Mouse (Mus musculus): ENCODE data around the gene Mpzl2. TPM values are rescaled to one million over a fixed set of nuclear protein-coding genes. Genes with fewer than 3 reads are reported as not detected.

The Mpzl2 gene
- polyA plus RNA-seq, 1 experiment from 2014 or later: 11.6 TPM

- Histone ChIP-seq H3K4me2 (ENCODE audit: low read depth, severe bottlenecking) (peak overlapping the region; percentile 15; the same call in 1 of the 2 replicates), H3K4me1 (ENCODE audit: control insufficient read depth, insufficient read depth, low read length) (peaks cover 17% of the 10 kb centered on the region), H3K36me3 (ENCODE audit: control insufficient read depth, insufficient read depth, low read length) (no peaks in the 10 kb centered on the region), H3K9ac (ENCODE audit: low read length) (no peak overlapping the region), H3K4me3 (ENCODE audit: low read depth, low read length) (no peak overlapping the region), H3K27ac (replicated peaks; ENCODE audit: low read depth, low read length) (no peak overlapping the region), H3K9me3 (ENCODE audit: control insufficient read depth, low read length) (no peaks in the 10 kb centered on the region), H3K27me3 (ENCODE audit: control insufficient read depth, insufficient read depth, low read length) (0 out of 2 replicates have a peak, but pooled peaks cover 5% of the 10 kb centered on the region)
- ATAC-seq (ENCODE audit: insufficient number of reproducible peaks, low FRiP score, low TSS enrichment, low read depth) (no peak), DNase-seq (ENCODE audit: low spot score) (peak; percentile 21)
- 15% methylated on average over 14 of the region's 14 CpGs for WGBS
Measured at GRCm38 (mm10) chr9:45040066-45040845, 657 bp downstream of the Mpzl2 start.

GRCm38 (mm10) chr9:45041131-45041838 lies 1.7 kb downstream of the Mpzl2 start:
- no peak overlapping the region for H3K4me3 ChIP-seq (ENCODE audit: low read depth, low read length)
- H3K9ac ChIP-seq (ENCODE audit: low read length): no peak overlapping the region
- no peak overlapping the region for H3K27ac ChIP-seq (replicated peaks; ENCODE audit: low read depth, low read length)
- 42% methylated on average over 17 of the region's 17 CpGs for WGBS
- H3K4me1 ChIP-seq (ENCODE audit: control insufficient read depth, insufficient read depth, low read length): peaks cover 17% of the 10 kb centered on the region
- H3K27me3 ChIP-seq (ENCODE audit: control insufficient read depth, insufficient read depth, low read length): 0 out of 2 replicates have a peak, but pooled peaks cover 5% of the 10 kb centered on the region
- H3K9me3 ChIP-seq (ENCODE audit: control insufficient read depth, low read length): no peaks in the 10 kb centered on the region
- H3K36me3 ChIP-seq (ENCODE audit: control insufficient read depth, insufficient read depth, low read length): no peaks in the 10 kb centered on the region
- no peak overlapping the region for H3K4me2 ChIP-seq (ENCODE audit: low read depth, severe bottlenecking)
- DNase-seq (ENCODE audit: low spot score): peak; percentile 43
- no peak for ATAC-seq (ENCODE audit: insufficient number of reproducible peaks, low FRiP score, low TSS enrichment, low read depth)

GRCm38 (mm10) chr9:45042056-45042720 lies 2.6 kb downstream of the Mpzl2 start:
- H3K36me3 ChIP-seq (ENCODE audit: control insufficient read depth, insufficient read depth, low read length): no peaks in the 10 kb centered on the region
- peaks cover 17% of the 10 kb centered on the region for H3K4me1 ChIP-seq (ENCODE audit: control insufficient read depth, insufficient read depth, low read length)
- no peak overlapping the region for H3K27ac ChIP-seq (replicated peaks; ENCODE audit: low read depth, low read length)
- 3% methylated on average over 19 of the region's 20 CpGs for WGBS
- peak overlapping the region; percentile 74 for H3K4me2 ChIP-seq (ENCODE audit: low read depth, severe bottlenecking)
- ATAC-seq (ENCODE audit: insufficient number of reproducible peaks, low FRiP score, low TSS enrichment, low read depth) (0 out of 2 replicates have a peak, but pooled peaks have one; percentile 60), DNase-seq (ENCODE audit: low spot score) (peak; percentile 67)
- 0 out of 2 replicates have a peak, but pooled peaks cover 5% of the 10 kb centered on the region for H3K27me3 ChIP-seq (ENCODE audit: control insufficient read depth, insufficient read depth, low read length)
- H3K4me3 ChIP-seq (ENCODE audit: low read depth, low read length): peak overlapping the region; percentile 32
- peak overlapping the region; percentile 56 for H3K9ac ChIP-seq (ENCODE audit: low read length)
- H3K9me3 ChIP-seq (ENCODE audit: control insufficient read depth, low read length): no peaks in the 10 kb centered on the region

GRCm38 (mm10) chr9:45042947-45043346 lies 3.3 kb downstream of the Mpzl2 start:
- H3K9ac ChIP-seq (ENCODE audit: low read length): peak overlapping the region; percentile 43; the same call in 1 of the 2 replicates
- no peak overlapping the region for H3K27ac ChIP-seq (replicated peaks; ENCODE audit: low read depth, low read length)
- DNase-seq (ENCODE audit: low spot score): peak; percentile 61
- peak overlapping the region; percentile 32 for H3K4me3 ChIP-seq (ENCODE audit: low read depth, low read length)
- ATAC-seq (ENCODE audit: insufficient number of reproducible peaks, low FRiP score, low TSS enrichment, low read depth): no peak
- WGBS: 2% methylated on average over 10 of the region's 10 CpGs
- no peaks in the 10 kb centered on the region for H3K36me3 ChIP-seq (ENCODE audit: control insufficient read depth, insufficient read depth, low read length)
- H3K27me3 ChIP-seq (ENCODE audit: control insufficient read depth, insufficient read depth, low read length): 0 out of 2 replicates have a peak, but pooled peaks cover 5% of the 10 kb centered on the region
- peak overlapping the region; percentile 74 for H3K4me2 ChIP-seq (ENCODE audit: low read depth, severe bottlenecking)
- peaks cover 17% of the 10 kb centered on the region for H3K4me1 ChIP-seq (ENCODE audit: control insufficient read depth, insufficient read depth, low read length)
- H3K9me3 ChIP-seq (ENCODE audit: control insufficient read depth, low read length): no peaks in the 10 kb centered on the region

- WGBS: 85% methylated on average over 16 of the region's 16 CpGs
- no peak overlapping the region for H3K27ac ChIP-seq (replicated peaks; ENCODE audit: low read depth, low read length)
- H3K9me3 ChIP-seq (ENCODE audit: control insufficient read depth, low read length): no peaks in the 10 kb centered on the region
Measured at GRCm38 (mm10) chr9:45046973-45047372, 7.4 kb downstream of the Mpzl2 start.

GRCm38 (mm10) chr9:45048511-45048910 lies 8.9 kb downstream of the Mpzl2 start:
- no peak overlapping the region for H3K9ac ChIP-seq (ENCODE audit: low read length)
- peaks cover 2% of the 10 kb centered on the region for H3K4me1 ChIP-seq (ENCODE audit: control insufficient read depth, insufficient read depth, low read length)
- DNase-seq (ENCODE audit: low spot score) (peak; percentile 23), ATAC-seq (ENCODE audit: insufficient number of reproducible peaks, low FRiP score, low TSS enrichment, low read depth) (no peak)
- no peaks in the 10 kb centered on the region for H3K27me3 ChIP-seq (ENCODE audit: control insufficient read depth, insufficient read depth, low read length)
- no peak overlapping the region for H3K27ac ChIP-seq (replicated peaks; ENCODE audit: low read depth, low read length)
- H3K36me3 ChIP-seq (ENCODE audit: control insufficient read depth, insufficient read depth, low read length): no peaks in the 10 kb centered on the region
- H3K4me2 ChIP-seq (ENCODE audit: low read depth, severe bottlenecking): no peak overlapping the region
- no peak overlapping the region for H3K4me3 ChIP-seq (ENCODE audit: low read depth, low read length)
- WGBS: 22% methylated on average over 4 of the region's 4 CpGs
- H3K9me3 ChIP-seq (ENCODE audit: control insufficient read depth, low read length): no peaks in the 10 kb centered on the region

More at GRCm38 (mm10) chr9:45046973-45047372, 7.4 kb downstream of the Mpzl2 start:
- 0 out of 2 replicates have a peak, but pooled peaks cover 1% of the 10 kb centered on the region for H3K27me3 ChIP-seq (ENCODE audit: control insufficient read depth, insufficient read depth, low read length)
- H3K36me3 ChIP-seq (ENCODE audit: control insufficient read depth, insufficient read depth, low read length): no peaks in the 10 kb centered on the region
- peaks cover 12% of the 10 kb centered on the region for H3K4me1 ChIP-seq (ENCODE audit: control insufficient read depth, insufficient read depth, low read length)
- DNase-seq (ENCODE audit: low spot score): no peak
- H3K9ac ChIP-seq (ENCODE audit: low read length): no peak overlapping the region
- ATAC-seq (ENCODE audit: insufficient number of reproducible peaks, low FRiP score, low TSS enrichment, low read depth): no peak
- no peak overlapping the region for H3K4me2 ChIP-seq (ENCODE audit: low read depth, severe bottlenecking)
- no peak overlapping the region for H3K4me3 ChIP-seq (ENCODE audit: low read depth, low read length)

- H3K36me3 ChIP-seq (ENCODE audit: control insufficient read depth, insufficient read depth, low read length): no peaks in the 10 kb centered on the region
- no peak overlapping the region for H3K9ac ChIP-seq (ENCODE audit: low read length)
- ATAC-seq (ENCODE audit: insufficient number of reproducible peaks, low FRiP score, low TSS enrichment, low read depth): no peak
- no peak overlapping the region for H3K27ac ChIP-seq (replicated peaks; ENCODE audit: low read depth, low read length)
- H3K27me3 ChIP-seq (ENCODE audit: control insufficient read depth, insufficient read depth, low read length): no peaks in the 10 kb centered on the region
- 84% methylated on average over 1 of the region's 1 CpGs for WGBS
- no peaks in the 10 kb centered on the region for H3K9me3 ChIP-seq (ENCODE audit: control insufficient read depth, low read length)
- no peak for DNase-seq (ENCODE audit: low spot score)
- H3K4me3 ChIP-seq (ENCODE audit: low read depth, low read length): no peak overlapping the region
- no peaks in the 10 kb centered on the region for H3K4me1 ChIP-seq (ENCODE audit: control insufficient read depth, insufficient read depth, low read length)
- H3K4me2 ChIP-seq (ENCODE audit: low read depth, severe bottlenecking): no peak overlapping the region
Measured at GRCm38 (mm10) chr9:45049731-45050130, 10.1 kb downstream of the Mpzl2 start.

GRCm38 (mm10) chr9:45050301-45050700 lies 10.7 kb downstream of the Mpzl2 start:
- H3K4me3 ChIP-seq (ENCODE audit: low read depth, low read length): no peak overlapping the region
- H3K4me2 ChIP-seq (ENCODE audit: low read depth, severe bottlenecking): no peak overlapping the region
- no peak overlapping the region for H3K27ac ChIP-seq (replicated peaks; ENCODE audit: low read depth, low read length)
- 87% methylated on average over 2 of the region's 2 CpGs for WGBS
- H3K36me3 ChIP-seq (ENCODE audit: control insufficient read depth, insufficient read depth, low read length): no peaks in the 10 kb centered on the region
- H3K9me3 ChIP-seq (ENCODE audit: control insufficient read depth, low read length): no peaks in the 10 kb centered on the region
- H3K4me1 ChIP-seq (ENCODE audit: control insufficient read depth, insufficient read depth, low read length): no peaks in the 10 kb centered on the region
- DNase-seq (ENCODE audit: low spot score): no peak
- no peak overlapping the region for H3K9ac ChIP-seq (ENCODE audit: low read length)
- no peak for ATAC-seq (ENCODE audit: insufficient number of reproducible peaks, low FRiP score, low TSS enrichment, low read depth)
- no peaks in the 10 kb centered on the region for H3K27me3 ChIP-seq (ENCODE audit: control insufficient read depth, insufficient read depth, low read length)
